Comparison of ENCODE assay signal across 15 mouse cellular contexts in genomic region chr11:101756616-101757015, GRCm38 (mm10). TPM values are rescaled to one million over a fixed set of nuclear protein-coding genes. Genes with fewer than 3 reads are reported as not detected.
DNase-seq lines count a peak whose midpoint lies in the region; ATAC-seq and TF ChIP-seq lines count a peak whose summit lies in the region.
"Had no signal": no experiment of that assay in that cellular context is flagged by ENCODE, and none has a peak within 500 bp of the region (broad histone marks: within the 10 kb centered on the region; RNA-seq: fewer than 3 reads in every experiment).

No protein-coding gene starts in this region.

- no peak overlapping the region for H3K9ac ChIP-seq in forebrain, postnatal 0 days
- no peak overlapping the region for H3K9ac ChIP-seq in forebrain, embryonic 14.5 days (ENCODE audit: low read length)
- no peak overlapping the region; the same call in 1 of the 2 replicates for H3K9ac ChIP-seq in stomach, embryonic 14.5 days (replicated peaks; ENCODE audit: low read depth, low read length)
- H3K9ac ChIP-seq: embryonic facial prominence, embryonic 12.5 days; hindbrain, embryonic 12.5 days; neural tube, embryonic 12.5 days had no signal

- 86% methylated on average over 8 of the region's 8 CpGs for WGBS in forebrain, postnatal 0 days
- 96% methylated on average over 8 of the region's 8 CpGs for WGBS in forebrain, embryonic 14.5 days
- 96% methylated on average over 8 of the region's 8 CpGs for WGBS in stomach, embryonic 14.5 days

- H3K27me3 ChIP-seq in forebrain, postnatal 0 days (ENCODE audit: insufficient read depth, low read length) = no peaks in the 10 kb centered on the region
- H3K27me3 ChIP-seq in forebrain, embryonic 14.5 days (replicated peaks; ENCODE audit: control insufficient read depth, insufficient read depth, low read length) = no peaks in the 10 kb centered on the region
- H3K27me3 ChIP-seq in stomach, embryonic 14.5 days (ENCODE audit: control insufficient read depth, insufficient read depth, low read length) = no peaks in the 10 kb centered on the region
- H3K27me3 ChIP-seq: embryonic facial prominence, embryonic 12.5 days; hindbrain, embryonic 12.5 days; neural tube, embryonic 12.5 days had no signal

- intact Hi-C loops in left cerebral cortex, postnatal 10 days (cut with DNase I) = no loop called here

- H3K4me3 ChIP-seq in forebrain, postnatal 0 days (ENCODE audit: low read depth, low read length) = no peak overlapping the region
- no peak overlapping the region for H3K4me3 ChIP-seq in forebrain, embryonic 14.5 days (ENCODE audit: low read depth, low read length)
- no peak overlapping the region for H3K4me3 ChIP-seq in stomach, embryonic 14.5 days (ENCODE audit: low read depth, low read length)
- H3K4me3 ChIP-seq: embryonic facial prominence, embryonic 12.5 days; hindbrain, embryonic 12.5 days; neural tube, embryonic 12.5 days had no signal

- 0 out of 2 replicates have a peak, but pooled peaks have one; percentile 25 for ATAC-seq in forebrain, postnatal 0 days
- no peak for ATAC-seq in forebrain, embryonic 14.5 days
- ATAC-seq in stomach, embryonic 14.5 days (ENCODE audit: insufficient number of reproducible peaks, insufficient read depth, low FRiP score, low read depth) = no peak
- ATAC-seq: forebrain, embryonic 16.5 days had no signal

- peaks cover 92% of the 10 kb centered on the region for H3K36me3 ChIP-seq in forebrain, postnatal 0 days (ENCODE audit: insufficient read depth)
- peaks cover 93% of the 10 kb centered on the region for H3K36me3 ChIP-seq in forebrain, embryonic 14.5 days (ENCODE audit: control insufficient read depth, insufficient read depth, low read length)
- H3K36me3 ChIP-seq in stomach, embryonic 14.5 days (ENCODE audit: control insufficient read depth, insufficient read depth, low read length) = peaks cover 71% of the 10 kb centered on the region

- no peak for TF ChIP-seq CTCF in forebrain, postnatal 0 days (IDR thresholded peaks at IDR 0.05; ENCODE audit: low read depth)

- no peaks in the 10 kb centered on the region for H3K4me1 ChIP-seq in forebrain, postnatal 0 days (ENCODE audit: insufficient read depth)
- no peaks in the 10 kb centered on the region for H3K4me1 ChIP-seq in forebrain, embryonic 14.5 days (ENCODE audit: control insufficient read depth, insufficient read depth, low read length)
- no peaks in the 10 kb centered on the region for H3K4me1 ChIP-seq in stomach, embryonic 14.5 days (ENCODE audit: control insufficient read depth, insufficient read depth, low read length)
- H3K4me1 ChIP-seq: embryonic facial prominence, embryonic 12.5 days; hindbrain, embryonic 12.5 days; neural tube, embryonic 12.5 days had no signal

- no peaks in the 10 kb centered on the region for H3K9me3 ChIP-seq in forebrain, postnatal 0 days (ENCODE audit: low read length)
- H3K9me3 ChIP-seq in forebrain, embryonic 14.5 days (replicated peaks; ENCODE audit: control insufficient read depth, low read length) = no peaks in the 10 kb centered on the region
- no peaks in the 10 kb centered on the region for H3K9me3 ChIP-seq in stomach, embryonic 14.5 days (ENCODE audit: control insufficient read depth, low read depth, low read length)
- H3K9me3 ChIP-seq: embryonic facial prominence, embryonic 12.5 days; hindbrain, embryonic 12.5 days; neural tube, embryonic 12.5 days had no signal

- H3K4me2 ChIP-seq in forebrain, postnatal 0 days (ENCODE audit: low read depth) = no peak overlapping the region
- no peak overlapping the region for H3K4me2 ChIP-seq in forebrain, embryonic 14.5 days (ENCODE audit: low read length)
- H3K4me2 ChIP-seq in stomach, embryonic 14.5 days (replicated peaks; ENCODE audit: low read depth, low read length) = no peak overlapping the region
- H3K4me2 ChIP-seq: embryonic facial prominence, embryonic 12.5 days; hindbrain, embryonic 12.5 days; liver, embryonic 11.5 days; midbrain, embryonic 11.5 days; neural tube, embryonic 12.5 days had no signal

- DNase-seq in forebrain, postnatal 0 days = no peak
- DNase-seq in forebrain, embryonic 14.5 days (ENCODE audit: low spot score) = no peak
- DNase-seq in left cerebral cortex, adult 18-20 months (ENCODE audit: low spot score in 2 of 2) = peak; percentile 40 to 45
- no peak for DNase-seq in left cerebral cortex, postnatal 10 days (ENCODE audit: extremely low spot score in 1 of 2, low spot score in 2 of 2)
- DNase-seq in brain, adult 2 months (ENCODE audit: low read depth, low spot score) = peak; percentile 82
- no peak for DNase-seq in kidney, adult 18-20 months
- DNase-seq in right cerebral cortex, postnatal 14 days = no peak
- DNase-seq: thymus, postnatal 4 days had no signal

- H3K27ac ChIP-seq in forebrain, postnatal 0 days (ENCODE audit: low read depth, low read length) = no peak overlapping the region
- no peak overlapping the region for H3K27ac ChIP-seq in forebrain, embryonic 14.5 days (ENCODE audit: low read depth, low read length)
- H3K27ac ChIP-seq in stomach, embryonic 14.5 days (ENCODE audit: low read length) = peak overlapping the region; percentile 53
- H3K27ac ChIP-seq: embryonic facial prominence, embryonic 12.5 days; hindbrain, embryonic 12.5 days; neural tube, embryonic 12.5 days had no signal

RNA-seq across cellular contexts. Expression of gene Dhx8, which starts 23.9 kb away (rescaled TPM):
- 26.5 and 33.3 TPM in 2 replicates for total RNA-seq in forebrain, postnatal 0 days (2014; rRNA removed)
- polyA plus RNA-seq in forebrain, postnatal 0 days (2015; fragmentation: Nextera tagmentation; extraction: Ambion mirVana) = 18.8 and 25.0 TPM in 2 replicates
- 31.6 and 33.3 TPM in 2 replicates for polyA plus RNA-seq in forebrain, embryonic 14.5 days (2014; fragmentation: Nextera tagmentation; extraction: Ambion mirVana)
- total RNA-seq in left cerebral cortex, adult 18-20 months (2021) = 10 to 100 TPM; 35.5 to 37.2 TPM
- 10 to 100 TPM; 32.8 to 34.5 TPM for total RNA-seq in left cerebral cortex, postnatal 10 days (2021)
- polyA plus RNA-seq in stomach, embryonic 14.5 days (2014; fragmentation: Nextera tagmentation; extraction: Ambion mirVana) = 32.5 and 35.3 TPM in 2 replicates

RNA-seq across cellular contexts. Expression of gene Etv4, which starts 28.6 kb away (rescaled TPM):
- 24.2 and 25.1 TPM in 2 replicates for total RNA-seq in forebrain, postnatal 0 days (2014; rRNA removed)
- 15.9 and 16.8 TPM in 2 replicates for polyA plus RNA-seq in forebrain, postnatal 0 days (2015; fragmentation: Nextera tagmentation; extraction: Ambion mirVana)
- 3.5 and 4.5 TPM in 2 replicates for polyA plus RNA-seq in forebrain, embryonic 14.5 days (2014; fragmentation: Nextera tagmentation; extraction: Ambion mirVana)
- 10 to 100 TPM; 11.5 to 15.1 TPM for total RNA-seq in left cerebral cortex, adult 18-20 months (2021)
- total RNA-seq in left cerebral cortex, postnatal 10 days (2021) = 10 to 100 TPM; 20.3 to 20.9 TPM
- polyA plus RNA-seq in stomach, embryonic 14.5 days (2014; fragmentation: Nextera tagmentation; extraction: Ambion mirVana) = 8.7 and 9.1 TPM in 2 replicates

Comparison
In these comparisons a context has a peak if more than half of its experiments do, and no peak if none do; other contexts are left out.
1. DNase-seq: peak in left cerebral cortex, adult 18-20 months (2 of 2) and brain, adult 2 months (single experiment); none in forebrain, postnatal 0 days (single experiment), forebrain, embryonic 14.5 days (single experiment), left cerebral cortex, postnatal 10 days (0 of 2), kidney, adult 18-20 months (single experiment) and right cerebral cortex, postnatal 14 days (single experiment).